Mouse (Mus musculus): ENCODE data around the gene Gm20219. TPM values are rescaled to one million over a fixed set of nuclear protein-coding genes. Genes with fewer than 3 reads are reported as not detected.

Gene Gm20219
- 1 to 10 TPM in 22 of 26 experiments, under 1 TPM in 2, not detected in 2; 0.74 to 9.6 (median 2.5) TPM for total RNA-seq (2018; cell fraction: chromatin; rRNA removed)
- total RNA-seq (2018; cell fraction: cytosol; rRNA removed) = under 1 TPM in 13 of 26 experiments, not detected in 13; 0.11 to 0.45 (median 0.16) TPM
- total RNA-seq (2018; cell fraction: nucleus; rRNA removed) = 1 to 10 TPM in 25 of 26 experiments, not detected in 1; 1.5 to 8.4 (median 3.0) TPM
- polyA plus RNA-seq (2018) = 0.11 to 0.21 TPM in 2 of 3 replicates, not detected in the other

- Histone ChIP-seq H3K27ac (no peak within 1 kb of the TSS), H3K4me3 (ENCODE audit: inconsistent target) (no peak within 1 kb of the TSS), H3K36me3 (ENCODE audit: inconsistent target) (no peaks in the 10 kb centered on the region), H3K79me2 (ENCODE audit: inconsistent target) (no peaks in the 10 kb centered on the region)
- WGBS (ENCODE audit: missing documents) = 94% methylated on average over 20 of the region's 20 CpGs
These were observed at the start of gene Gm20219 for GRCm38 (mm10) chr17:56554122-56554551. Gene Gm20219, minus strand, starts transcription at chr17:56554387.

GRCm38 (mm10) chr17:56604070-56604380 lies 49.8 kb upstream of the Gm20219 start:
- no peak overlapping the region for H3K27ac ChIP-seq

GRCm38 (mm10) chr17:56603186-56604069 lies 49.2 kb upstream of the Gm20219 start:
- Histone ChIP-seq H3K79me2 (ENCODE audit: inconsistent target) (peaks cover 5% of the 10 kb centered on the region; the same call in 1 of the 2 replicates), H3K27ac (no peak overlapping the region), H3K36me3 (ENCODE audit: inconsistent target) (peaks cover 72% of the 10 kb centered on the region), H3K4me3 (ENCODE audit: inconsistent target) (no peak overlapping the region)
- WGBS (ENCODE audit: missing documents) = 97% methylated on average over 21 of the region's 28 CpGs

More at GRCm38 (mm10) chr17:56604070-56604380, 49.8 kb upstream of the Gm20219 start:
- Histone ChIP-seq H3K79me2 (ENCODE audit: inconsistent target) (peaks cover 11% of the 10 kb centered on the region; the same call in 1 of the 2 replicates), H3K36me3 (ENCODE audit: inconsistent target) (peaks cover 72% of the 10 kb centered on the region), H3K4me3 (ENCODE audit: inconsistent target) (no peak overlapping the region)
- 95% methylated on average over 9 of the region's 9 CpGs for WGBS (ENCODE audit: missing documents)

- 93% methylated on average over 8 of the region's 8 CpGs for WGBS (ENCODE audit: missing documents)
- H3K27ac ChIP-seq = no peak overlapping the region
- no peak overlapping the region for H3K4me3 ChIP-seq (ENCODE audit: inconsistent target)
- peaks cover 64% of the 10 kb centered on the region for H3K79me2 ChIP-seq (ENCODE audit: inconsistent target)
- peaks cover 86% of the 10 kb centered on the region for H3K36me3 ChIP-seq (ENCODE audit: inconsistent target)
These were observed 39.5 kb upstream of the Gm20219 start for GRCm38 (mm10) chr17:56593527-56594271.

GRCm38 (mm10) chr17:56592553-56592952 lies 38.4 kb upstream of the Gm20219 start:
- Histone ChIP-seq H3K4me3 (ENCODE audit: inconsistent target) (no peak overlapping the region), H3K36me3 (ENCODE audit: inconsistent target) (peaks cover 84% of the 10 kb centered on the region), H3K79me2 (ENCODE audit: inconsistent target) (peaks cover 76% of the 10 kb centered on the region), H3K27ac (no peak overlapping the region)

- no peak overlapping the region for H3K27ac ChIP-seq
- 95% methylated on average over 4 of the region's 4 CpGs for WGBS (ENCODE audit: missing documents)
- H3K4me3 ChIP-seq (ENCODE audit: inconsistent target) = no peak overlapping the region
- peaks cover 47% of the 10 kb centered on the region for H3K36me3 ChIP-seq (ENCODE audit: inconsistent target)
- peaks cover 88% of the 10 kb centered on the region for H3K79me2 ChIP-seq (ENCODE audit: inconsistent target)
These were observed 34.7 kb upstream of the Gm20219 start for GRCm38 (mm10) chr17:56588921-56589320.

- H3K27ac ChIP-seq = no peak overlapping the region
- WGBS (ENCODE audit: missing documents) = 100% methylated on average over 1 of the region's 1 CpGs
- peaks cover 38% of the 10 kb centered on the region for H3K36me3 ChIP-seq (ENCODE audit: inconsistent target)
These were observed 33.6 kb upstream of the Gm20219 start for GRCm38 (mm10) chr17:56587773-56588172.

GRCm38 (mm10) chr17:56585171-56585821 lies 31.1 kb upstream of the Gm20219 start:
- H3K27ac ChIP-seq = peak overlapping the region; percentile 41
- peak overlapping the region; percentile 67 for H3K4me3 ChIP-seq (ENCODE audit: inconsistent target)
- under 1% methylated on average over 58 of the region's 61 CpGs for WGBS (ENCODE audit: missing documents)

More at GRCm38 (mm10) chr17:56587773-56588172, 33.6 kb upstream of the Gm20219 start:
- H3K79me2 ChIP-seq (ENCODE audit: inconsistent target) = peaks cover 88% of the 10 kb centered on the region
- H3K4me3 ChIP-seq (ENCODE audit: inconsistent target) = no peak overlapping the region

GRCm38 (mm10) chr17:56584257-56585130 lies 30.3 kb upstream of the Gm20219 start, which contains the start of the genes Safb2 and Safb:
Gene Safb2, minus strand, starts transcription at chr17:56584585.
Gene Safb, plus strand, starts transcription at chr17:56584825.
- Histone ChIP-seq H3K27ac (peak within 1 kb of the TSS; percentile 95), H3K4me3 (ENCODE audit: inconsistent target) (peak within 1 kb of the TSS; percentile 97), H3K79me2 (ENCODE audit: inconsistent target) (peaks cover 88% of the 10 kb centered on the region), H3K36me3 (ENCODE audit: inconsistent target) (peaks cover 40% of the 10 kb centered on the region)
- WGBS (ENCODE audit: missing documents) = 1% methylated on average over 90 of the region's 101 CpGs

More at GRCm38 (mm10) chr17:56585171-56585821, 31.1 kb upstream of the Gm20219 start:
- peaks cover 88% of the 10 kb centered on the region for H3K79me2 ChIP-seq (ENCODE audit: inconsistent target)
- H3K36me3 ChIP-seq (ENCODE audit: inconsistent target) = peaks cover 39% of the 10 kb centered on the region

- peaks cover 88% of the 10 kb centered on the region for H3K79me2 ChIP-seq (ENCODE audit: inconsistent target)
- H3K4me3 ChIP-seq (ENCODE audit: inconsistent target) = peak overlapping the region; percentile 97
- peaks cover 39% of the 10 kb centered on the region for H3K36me3 ChIP-seq (ENCODE audit: inconsistent target)
- WGBS (ENCODE audit: missing documents) = under 1% methylated on average over 32 of the region's 33 CpGs
- H3K27ac ChIP-seq = peak overlapping the region; percentile 95
These were observed 29.5 kb upstream of the Gm20219 start for GRCm38 (mm10) chr17:56583611-56584256.

- peak overlapping the region; percentile 97 for H3K4me3 ChIP-seq (ENCODE audit: inconsistent target)
- peaks cover 40% of the 10 kb centered on the region for H3K36me3 ChIP-seq (ENCODE audit: inconsistent target)
- peak overlapping the region; percentile 95 for H3K27ac ChIP-seq
- WGBS (ENCODE audit: missing documents) = 64% methylated on average over 1 of the region's 1 CpGs
- H3K79me2 ChIP-seq (ENCODE audit: inconsistent target) = peaks cover 88% of the 10 kb centered on the region
These were observed 28.9 kb upstream of the Gm20219 start for GRCm38 (mm10) chr17:56583071-56583470.

GRCm38 (mm10) chr17:56572939-56573338 lies 18.8 kb upstream of the Gm20219 start:
- no peak overlapping the region for H3K27ac ChIP-seq
- peaks cover 18% of the 10 kb centered on the region for H3K79me2 ChIP-seq (ENCODE audit: inconsistent target)
- H3K36me3 ChIP-seq (ENCODE audit: inconsistent target) = peaks cover 86% of the 10 kb centered on the region
- 93% methylated on average over 3 of the region's 3 CpGs for WGBS (ENCODE audit: missing documents)
- H3K4me3 ChIP-seq (ENCODE audit: inconsistent target) = no peak overlapping the region

GRCm38 (mm10) chr17:56572154-56572553 lies 18.0 kb upstream of the Gm20219 start:
- 93% methylated on average over 1 of the region's 1 CpGs for WGBS (ENCODE audit: missing documents)
- Histone ChIP-seq H3K4me3 (ENCODE audit: inconsistent target) (no peak overlapping the region), H3K79me2 (ENCODE audit: inconsistent target) (peaks cover 10% of the 10 kb centered on the region; the same call in 1 of the 2 replicates), H3K27ac (no peak overlapping the region), H3K36me3 (ENCODE audit: inconsistent target) (peaks cover 86% of the 10 kb centered on the region)
